Mouse (Mus musculus) lung, adult 2 months (tissue): Measurements from ENCODE around the gene Ammecr1.

Source experiments
- CTCF ChIP-seq: fragments of 200-500 bp; IDR thresholded peaks from 2 replicates; pipeline ENCODE4 v1.5.1; 2011; ENCODE audit warnings: mild to moderate bottlenecking, low read length, control low read depth; ENCODE audit not compliant: insufficient read depth
- POLR2A ChIP-seq: fragments of 200-500 bp; IDR thresholded peaks from 2 replicates; pipeline ENCODE4 v1.6.1; 2011; ENCODE audit warnings: low read depth, mild to moderate bottlenecking, control low read depth, low read length, borderline replicate concordance; ENCODE audit errors: extremely low read depth

DNA sequence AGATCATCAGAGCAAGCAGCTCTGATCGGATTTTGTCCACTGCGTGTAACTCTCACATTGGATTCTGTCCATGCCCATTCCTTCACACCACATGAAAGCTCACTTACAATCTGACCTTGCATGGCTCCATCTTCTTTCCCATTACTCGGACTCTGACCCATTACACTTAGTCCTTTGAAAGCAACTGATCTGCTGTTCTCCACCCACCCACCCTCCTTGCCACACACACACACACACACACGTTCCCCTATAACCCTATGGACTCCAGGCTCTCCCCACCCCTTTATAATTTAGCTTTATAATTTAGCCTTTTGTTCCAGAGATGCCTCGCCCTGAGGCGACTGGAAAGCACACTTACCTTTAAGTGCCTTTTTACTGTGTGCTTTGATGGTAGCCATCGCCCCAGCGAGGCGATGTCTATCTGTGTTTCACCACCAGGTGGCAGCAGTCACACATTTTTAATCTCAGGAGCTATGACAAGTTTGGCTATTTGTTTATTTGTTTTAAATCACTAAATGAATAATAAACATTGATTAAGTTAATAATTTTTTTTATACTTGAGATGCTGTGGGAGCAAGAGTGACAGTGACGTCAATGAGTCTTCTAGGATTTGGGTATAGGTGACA, 148.4 kb downstream of the Ammecr1 start:
- TF ChIP-seq CTCF (peak; percentile 66), POLR2A (no peak)
